In the genomic region with DNA sequence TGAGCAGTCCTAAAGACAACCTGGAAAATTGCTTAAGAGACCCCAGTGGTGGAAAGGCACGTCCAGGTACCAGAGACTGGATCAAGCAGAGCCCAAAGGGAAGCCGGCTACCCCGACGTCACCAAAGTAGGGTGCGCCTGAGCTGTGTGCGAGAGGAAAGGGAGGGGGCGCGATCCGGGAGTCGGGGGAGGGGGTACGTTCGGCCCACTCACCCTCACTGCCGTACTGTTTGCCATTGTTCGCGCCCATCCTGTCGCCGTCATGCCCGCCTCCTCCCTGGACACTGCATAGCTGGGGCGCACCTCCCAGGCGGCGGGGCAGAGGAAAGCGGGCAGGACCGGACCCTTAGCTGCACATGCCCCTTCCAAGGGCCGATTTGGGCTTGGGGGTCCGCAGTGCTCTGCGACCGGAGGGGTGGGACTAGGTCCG, we compare ENCODE assay signal across 9 mouse cellular contexts. TPM values are rescaled to one million over a fixed set of nuclear protein-coding genes. Genes with fewer than 3 reads are reported as not detected.
DNase-seq lines count a peak whose midpoint lies in the region; ATAC-seq and TF ChIP-seq lines count a peak whose summit lies in the region.
"Had no signal": no experiment of that assay in that cellular context is flagged by ENCODE, and none has a peak within 500 bp of the region (broad histone marks: within the 10 kb centered on the region; RNA-seq: fewer than 3 reads in every experiment).

No protein-coding gene starts in this region.

- 0% methylated on average over 26 of the region's 28 CpGs for WGBS in forebrain, embryonic 13.5 days

- H3K4me2 ChIP-seq in forebrain, embryonic 13.5 days, result peak overlapping the region; percentile 88

- H3K9ac ChIP-seq in forebrain, embryonic 13.5 days, result peak overlapping the region; percentile 81

- no peak for TF ChIP-seq CTCF in E14TG2a.4 (conservative IDR thresholded peaks at IDR 0.05; ENCODE audit: low read length)

- peak overlapping the region; percentile 87 for H3K4me3 ChIP-seq in E14TG2a.4 (replicated peaks; ENCODE audit: low read length)
- H3K4me3 ChIP-seq in forebrain, embryonic 13.5 days, result peak overlapping the region; percentile 75

- peak; percentile 83 for ATAC-seq in forebrain, embryonic 13.5 days

- peaks cover 9% of the 10 kb centered on the region for H3K4me1 ChIP-seq in E14TG2a.4 (replicated peaks; ENCODE audit: low read depth, low read length)
- H3K4me1 ChIP-seq in forebrain, embryonic 13.5 days, result peaks cover 25% of the 10 kb centered on the region

- peak; percentile 72 for DNase-seq in Muller cell, postnatal 12 days (ENCODE audit: inconsistent ontology term)
- peak; percentile 47 for DNase-seq in heart, postnatal 4 days
- DNase-seq in layer of hippocampus, postnatal 10 days (ENCODE audit: low spot score in 2 of 2), result peak; percentile 28 to 45
- DNase-seq in lung, postnatal 36 days, result peak; percentile 50
- DNase-seq in testis, postnatal 14 days (ENCODE audit: low spot score), result peak; percentile 8
- no peak for DNase-seq in frontal cortex, adult 2 months (ENCODE audit: extremely low spot score in 1 of 2, low spot score in 1 of 2)

- H3K9me3 ChIP-seq in E14TG2a.4 (ENCODE audit: low read length), result peaks cover 47% of the 10 kb centered on the region
- no peaks in the 10 kb centered on the region for H3K9me3 ChIP-seq in forebrain, embryonic 13.5 days (replicated peaks)

- H3K27ac ChIP-seq in forebrain, embryonic 13.5 days, result peak overlapping the region; percentile 63

- H3K36me3 ChIP-seq in E14TG2a.4 (ENCODE audit: insufficient read depth, low read length), result no peaks in the 10 kb centered on the region
- H3K36me3 ChIP-seq in forebrain, embryonic 13.5 days (ENCODE audit: poor library complexity, severe bottlenecking), result no peaks in the 10 kb centered on the region

- H3K27me3 ChIP-seq in E14TG2a.4 (ENCODE audit: insufficient read depth, low read length), result peaks cover 28% of the 10 kb centered on the region
- H3K27me3 ChIP-seq in forebrain, embryonic 13.5 days, result no peaks in the 10 kb centered on the region

RNA-seq across cellular contexts. Expression of a gene that starts 0.6 kb away (rescaled TPM):
- 7.4 and 7.6 TPM in 2 replicates for polyA plus RNA-seq in forebrain, embryonic 13.5 days (2015; fragmentation: Nextera tagmentation; extraction: Ambion mirVana)
- 10 to 100 TPM in 1 of 2 experiments, 1 to 10 TPM in 1; 8.6 to 11.5 TPM for total RNA-seq in heart, postnatal 4 days (2021)
- 1 to 10 TPM; 6.4 to 6.9 TPM for total RNA-seq in layer of hippocampus, postnatal 10 days (2021)
- polyA plus RNA-seq in frontal cortex, adult 2 months (2012; rRNA removed), result 0.97 and 1.0 TPM in 2 replicates
- total RNA-seq: common myeloid progenitor, adult 5-6 weeks had no signal

Comparison
In these comparisons a context has a peak if more than half of its experiments do, and no peak if none do; other contexts are left out.
1. DNase-seq: peak in Muller cell, postnatal 12 days (single experiment), heart, postnatal 4 days (single experiment), layer of hippocampus, postnatal 10 days (2 of 2), lung, postnatal 36 days (single experiment) and testis, postnatal 14 days (single experiment); none in frontal cortex, adult 2 months (0 of 2).